Mouse (Mus musculus): ENCODE data around the gene Calr4. TPM values are rescaled to one million over a fixed set of nuclear protein-coding genes. Genes with fewer than 3 reads are reported as not detected.

Gene Calr4
- total RNA-seq, 4 experiments from 2014 or later, result not detected

DNA sequence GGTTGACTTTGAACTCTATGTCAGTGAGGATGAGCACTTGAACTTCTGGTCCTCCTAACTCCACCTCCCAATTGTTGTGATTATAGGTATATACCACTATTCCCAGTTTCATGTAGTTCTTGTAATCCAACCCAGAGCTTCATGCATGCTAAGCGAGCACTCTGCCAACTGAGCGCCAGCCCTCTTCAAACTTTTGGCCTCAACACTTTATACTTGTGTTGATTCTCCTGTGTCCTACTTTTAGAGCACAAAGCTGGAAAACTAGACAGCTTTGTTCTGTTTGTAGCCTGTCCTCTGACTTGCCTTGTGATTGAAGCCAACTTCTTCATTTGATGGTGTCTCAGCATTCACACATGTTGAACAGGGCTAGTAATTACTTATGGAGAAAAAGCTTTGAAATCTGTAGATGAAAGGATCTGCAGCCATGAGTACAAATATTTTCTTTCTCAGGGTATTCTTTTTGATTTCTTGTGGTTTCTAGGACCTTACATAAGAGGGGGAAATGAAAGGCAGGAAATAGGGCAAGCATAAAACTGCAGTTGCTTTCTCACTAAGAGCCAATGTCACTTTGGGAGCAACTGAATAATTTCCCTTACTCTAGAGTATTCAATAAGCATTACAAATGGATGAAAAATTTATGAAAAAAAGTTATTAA lies 39.4 kb downstream of the Calr4 start:
- DNase-seq (ENCODE audit: low spot score in 2 of 2), result no peak

GRCm38 (mm10) chr4:109279689-109280458 lies 45.6 kb downstream of the Calr4 start, which contains the start of gene Eps15:
Eps15 (plus strand) TSS chr4:109280268.
- DNase-seq (ENCODE audit: low spot score in 2 of 2), result peak; percentile 86 to 90

GRCm38 (mm10) chr4:109280459-109281160 lies 46.3 kb downstream of the Calr4 start:
- DNase-seq (ENCODE audit: low spot score in 2 of 2), result peak in 1 of 2 experiments; percentile 8

DNA sequence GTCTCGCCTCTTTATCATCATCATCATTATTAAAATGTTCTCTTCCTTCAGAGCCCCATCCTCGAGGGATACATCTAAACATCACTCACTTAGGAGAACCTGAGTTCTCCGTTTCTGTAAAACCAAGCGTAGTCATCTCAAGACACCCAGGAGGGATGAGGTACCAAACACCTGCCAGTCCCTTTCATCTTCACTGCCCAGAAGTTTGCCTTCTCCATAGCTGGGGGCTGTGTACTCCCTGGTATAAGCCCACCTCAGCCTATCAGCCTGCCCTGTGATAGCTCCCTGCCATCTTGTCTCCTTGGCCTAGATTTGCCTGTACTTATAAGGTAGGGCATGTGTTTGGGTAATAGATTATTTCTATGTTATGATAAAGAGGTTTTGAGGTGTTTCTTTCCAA lies 46.9 kb downstream of the Calr4 start:
- no peak for DNase-seq (ENCODE audit: low spot score in 2 of 2)

GRCm38 (mm10) chr4:109281946-109282345 lies 47.7 kb downstream of the Calr4 start:
- no peak for DNase-seq (ENCODE audit: low spot score in 2 of 2)

DNA sequence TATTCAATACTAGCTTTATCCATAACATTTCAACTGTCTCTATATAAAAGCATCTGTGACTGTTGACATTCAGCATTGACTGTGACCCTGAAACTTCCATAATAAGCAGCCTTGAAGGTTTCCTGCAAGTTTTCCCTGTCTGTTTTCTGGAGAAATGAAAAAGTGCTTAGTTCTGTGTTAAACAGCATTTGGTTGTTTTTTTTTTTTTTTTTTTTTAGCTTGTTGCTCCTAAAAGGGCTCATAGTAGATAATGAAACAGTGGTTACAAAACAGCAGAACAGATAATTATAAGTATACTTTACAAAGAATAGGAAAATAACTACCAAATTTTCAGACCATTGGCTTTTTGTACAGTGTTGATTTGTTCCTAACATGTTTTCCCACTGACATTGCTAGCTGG lies 60.3 kb downstream of the Calr4 start:
- DNase-seq (ENCODE audit: low spot score in 2 of 2), result no peak

DNA sequence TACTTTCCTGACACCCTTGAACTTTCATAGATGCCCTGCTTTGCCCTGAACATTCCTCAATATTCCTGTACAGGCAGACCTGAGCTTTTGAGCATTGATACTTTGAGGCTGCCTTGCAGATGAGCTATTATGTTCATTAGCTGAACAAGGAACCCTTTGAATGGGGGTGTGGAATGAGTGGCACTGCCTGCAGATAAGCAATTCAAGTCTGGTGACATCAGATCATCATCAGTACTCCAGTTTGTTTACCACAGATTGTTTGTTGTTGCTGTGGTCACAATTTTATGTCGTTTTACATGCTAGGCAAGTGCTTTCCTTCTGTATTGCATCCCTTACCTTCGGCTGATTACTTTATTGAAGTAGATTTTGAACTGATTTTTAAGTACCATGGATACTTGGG lies 62.2 kb downstream of the Calr4 start:
- DNase-seq (ENCODE audit: low spot score in 2 of 2), result no peak

DNA sequence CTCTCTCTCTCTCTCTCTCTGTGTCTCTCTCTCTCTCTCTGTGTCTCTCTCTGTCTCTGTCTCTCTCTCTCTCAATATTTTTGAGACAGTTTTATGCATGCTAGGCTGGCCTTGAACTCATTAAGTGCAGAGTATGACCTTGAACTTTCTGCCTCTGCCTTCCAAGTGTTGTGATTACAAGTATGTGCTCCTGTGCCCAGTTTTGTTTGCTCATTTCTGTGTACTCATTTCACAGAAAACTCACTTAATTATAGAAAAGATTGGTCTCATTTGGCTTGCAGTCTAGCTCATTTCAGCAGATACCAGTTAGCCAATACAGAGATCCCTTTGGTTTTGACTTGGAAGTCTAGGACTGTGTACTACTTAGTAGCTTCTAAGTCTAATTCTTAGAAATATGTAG lies 64.9 kb downstream of the Calr4 start:
- no peak for DNase-seq (ENCODE audit: low spot score in 2 of 2)

Other genes with a start within 250 kb of the Calr4 start
- 100 to 1,000 TPM; 134 to 179 (median 159) TPM for gene Nrd1, start 233.8 kb upstream of the Calr4 start, total RNA-seq (2022)
- 100 to 1,000 TPM in 1 of 4 experiments, 10 to 100 TPM in 3; 95.4 to 108 (median 97.7) TPM for gene Osbpl9, start 32.2 kb upstream of the Calr4 start, total RNA-seq (2022)
- gene Eps15, start 45.8 kb downstream of the Calr4 start, total RNA-seq (2022), result 10 to 100 TPM; 80.2 to 94.6 (median 83.7) TPM
- under 1 TPM in 2 of 4 experiments, not detected in 2; 0.11 to 0.16 TPM for gene Ttc39a, start 172.1 kb downstream of the Calr4 start, total RNA-seq (2022)